Mouse (Mus musculus) T-helper 1 cell (primary cell): Measurements from ENCODE around the gene Kif1b.

Source experiments
- in situ Hi-C: fragments of 300-600 bp; cut with MboI, MseI; formaldehyde crosslinking; loops from one replicate; pipeline ENCODE4 v1.15.1; 2025; ENCODE audit warnings: high pct_unique_total_duplicates

The Kif1b gene

GRCm38 (mm10) chr4:149314275-149314837 is 6.9 kb upstream of the Kif1b start:
- in situ Hi-C loops, result no loop called here

DNA sequence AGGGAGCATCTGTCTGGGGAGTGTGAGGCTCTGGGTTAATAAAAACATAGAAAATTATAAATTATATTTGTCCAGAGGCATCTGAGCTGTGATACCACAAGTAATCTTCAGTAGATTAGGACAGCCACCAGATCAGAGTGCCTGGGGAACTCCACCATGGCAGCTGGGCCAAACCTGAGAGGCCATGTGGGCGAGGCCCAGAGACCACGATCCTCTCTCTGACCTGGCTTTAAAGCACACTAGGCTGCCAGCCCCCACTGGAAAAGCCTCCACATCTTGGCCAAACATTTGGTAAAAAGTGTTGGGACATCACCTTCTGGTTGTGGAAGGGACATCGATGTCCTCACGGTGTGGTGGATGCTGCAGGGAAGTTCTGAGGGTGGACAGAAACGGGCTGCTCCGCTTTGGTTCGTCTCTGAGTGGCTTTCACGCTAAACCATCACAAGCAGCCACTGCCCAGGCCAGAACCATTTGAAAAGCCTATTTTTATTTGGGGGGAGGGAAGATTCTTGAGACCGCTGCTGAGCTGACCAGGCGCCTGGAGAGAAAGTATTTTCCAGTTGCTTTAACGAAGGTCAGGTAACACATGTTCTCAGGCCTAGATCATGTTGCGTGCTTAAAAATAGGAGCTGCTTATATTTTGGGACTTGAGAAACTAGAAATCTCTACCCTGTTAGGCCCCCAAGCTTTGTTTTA is 6.2 kb upstream of the Kif1b start:
- in situ Hi-C loops, result no loop called here

DNA sequence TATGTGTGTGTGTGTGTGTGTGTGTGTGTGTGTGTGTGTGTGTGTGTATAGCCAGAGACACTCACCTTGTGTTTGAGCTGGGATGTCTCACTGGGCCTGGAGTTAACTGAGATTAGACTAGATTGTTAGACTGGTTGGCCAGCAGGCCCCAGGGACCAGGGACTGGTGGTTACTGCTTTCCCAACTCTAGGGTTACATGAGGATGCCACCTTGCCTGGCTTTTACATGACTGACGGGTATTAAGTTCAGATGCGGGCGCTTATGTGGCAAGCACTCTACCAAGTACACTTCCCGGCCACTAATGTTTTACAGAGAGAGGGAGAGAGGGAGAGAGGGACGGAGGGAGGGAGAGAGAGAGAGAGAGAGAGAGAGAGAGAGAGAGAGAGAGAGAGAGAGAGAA is 4.5 kb upstream of the Kif1b start:
- in situ Hi-C loops, result no loop called here

GRCm38 (mm10) chr4:149308491-149308820 is 963 bp upstream of the Kif1b start:
- in situ Hi-C loops, result no loop called here

- in situ Hi-C loops, result no loop called here
These were observed 539 bp downstream of the Kif1b start for GRCm38 (mm10) chr4:149306712-149307595.

GRCm38 (mm10) chr4:149305761-149306711 is 1.5 kb downstream of the Kif1b start:
- in situ Hi-C loops, result no loop called here

DNA sequence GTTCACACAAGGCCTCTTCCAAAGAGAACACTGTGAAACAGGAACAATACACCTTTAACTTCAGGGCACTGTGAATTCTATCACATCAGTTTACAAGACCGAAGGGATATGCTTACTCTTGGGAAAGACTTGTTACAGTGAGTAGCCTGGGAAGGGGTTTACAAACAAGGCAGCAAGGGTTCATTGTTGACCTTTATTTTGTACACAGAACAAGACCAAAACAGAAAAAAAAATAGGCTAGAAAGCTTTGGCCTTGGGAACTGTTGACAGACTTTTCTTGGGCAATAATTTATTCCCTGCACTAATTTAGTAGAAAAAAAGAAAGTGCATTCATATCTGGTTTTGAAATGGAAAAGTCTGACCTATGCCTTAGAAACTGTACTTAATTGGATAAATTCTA is 3.0 kb downstream of the Kif1b start:
- in situ Hi-C loops, result no loop called here

- in situ Hi-C loops, result no loop called here
These were observed 4.0 kb downstream of the Kif1b start for GRCm38 (mm10) chr4:149303502-149303901.

DNA sequence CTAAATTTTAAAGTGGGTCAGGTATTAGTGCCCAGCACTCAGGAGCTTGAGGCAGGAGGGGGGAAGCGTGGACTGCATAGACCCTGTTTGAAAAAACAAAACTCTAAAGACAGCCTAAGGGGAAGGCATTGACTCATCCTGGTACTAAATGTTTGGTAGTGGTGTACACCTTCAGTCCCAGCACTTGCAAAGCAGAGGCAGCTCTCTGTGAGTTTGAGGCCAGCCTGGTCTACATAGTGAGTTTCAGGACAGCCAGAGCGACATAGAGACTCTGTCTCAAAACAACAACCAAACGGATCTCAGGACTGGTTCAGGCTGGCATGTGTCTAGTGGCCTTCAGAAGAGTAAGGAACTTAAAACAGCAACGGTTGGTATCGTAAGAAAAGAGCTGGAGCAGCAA is 4.7 kb downstream of the Kif1b start:
- in situ Hi-C loops, result no loop called here

DNA sequence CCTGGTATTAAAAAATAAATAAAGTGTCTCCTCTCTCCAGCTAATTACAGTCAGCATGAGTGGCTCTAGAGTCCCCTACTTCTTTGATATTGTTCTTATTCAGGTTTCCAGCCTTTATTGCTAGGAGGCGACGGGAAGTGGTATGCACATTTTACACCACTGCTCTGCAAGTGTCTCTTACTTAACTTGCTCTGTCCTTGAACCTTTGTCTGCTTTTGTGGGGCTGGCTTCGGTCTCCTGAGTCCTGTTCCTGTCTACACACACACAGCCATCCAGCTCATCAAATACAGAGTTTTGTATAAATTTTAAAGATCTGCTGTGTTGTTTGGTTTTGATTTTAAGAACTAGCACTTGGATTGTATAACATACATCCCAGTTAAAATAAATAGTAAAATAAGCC is 5.4 kb downstream of the Kif1b start:
- in situ Hi-C loops, result no loop called here

- in situ Hi-C loops, result no loop called here
These were observed 11.0 kb downstream of the Kif1b start for GRCm38 (mm10) chr4:149296501-149296900.

DNA sequence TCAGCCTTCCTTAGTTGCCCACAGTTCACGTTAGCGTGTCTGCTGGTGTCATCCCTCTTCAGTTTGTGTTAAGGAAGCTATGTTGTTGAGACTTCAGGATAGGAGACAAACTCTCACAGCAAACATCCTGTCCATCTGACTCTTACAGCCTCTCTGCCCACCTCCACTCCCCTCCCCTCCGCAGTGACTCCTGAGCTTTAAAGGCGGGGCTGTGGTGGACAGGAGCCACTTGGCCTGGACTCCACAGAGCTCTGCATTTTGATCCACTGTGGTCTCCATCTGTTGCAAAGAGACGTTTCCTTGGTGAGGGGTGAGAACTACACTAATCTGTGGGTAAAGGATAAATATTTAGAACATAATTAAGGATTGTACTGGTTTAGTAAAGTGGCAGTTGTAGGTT is 14.5 kb downstream of the Kif1b start:
- in situ Hi-C loops, result no loop called here

- in situ Hi-C loops, result no loop called here
These were observed 16.4 kb downstream of the Kif1b start for GRCm38 (mm10) chr4:149291061-149291460.

- in situ Hi-C loops, result no loop called here
These were observed 17.2 kb downstream of the Kif1b start for GRCm38 (mm10) chr4:149290157-149290750.

DNA sequence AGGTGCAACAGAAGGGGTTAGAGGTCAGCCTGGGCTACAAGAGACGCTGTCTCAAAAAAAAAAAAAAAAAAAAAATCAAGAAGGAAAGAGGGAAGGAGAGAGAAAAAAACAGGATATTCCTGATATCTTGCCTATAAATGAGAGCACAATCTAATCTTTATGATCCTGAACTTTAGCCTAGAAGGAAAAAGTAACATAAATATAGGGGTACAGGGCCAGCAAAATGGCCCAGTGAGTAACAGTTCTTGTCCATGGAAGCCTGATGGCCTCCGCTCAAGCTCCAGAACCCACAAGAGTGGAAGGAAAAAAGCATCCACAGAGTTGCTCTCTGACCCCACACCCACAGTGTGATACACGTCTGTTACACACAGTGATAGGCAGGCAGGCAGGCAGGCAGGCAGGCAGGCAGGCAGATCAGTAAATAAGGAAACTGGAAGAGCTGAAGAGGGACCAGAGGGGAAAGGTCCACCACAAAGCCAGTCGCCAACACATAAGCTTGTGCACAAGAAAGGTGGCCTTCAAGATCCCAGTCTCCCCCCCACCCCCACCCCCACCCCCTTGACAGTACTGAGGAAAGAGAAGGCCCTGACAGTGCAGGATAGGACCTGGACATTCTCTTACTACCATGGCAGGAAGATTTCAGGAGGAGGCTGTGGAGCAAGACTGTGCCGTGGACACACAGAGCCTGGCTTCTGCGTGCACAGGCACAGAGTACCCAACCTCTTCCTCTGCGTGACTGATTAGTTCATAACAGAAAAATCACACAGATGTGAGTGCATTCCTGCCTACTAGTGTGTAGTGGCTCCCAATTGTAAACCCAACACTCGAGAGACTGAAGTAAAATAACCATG is 21.0 kb downstream of the Kif1b start:
- in situ Hi-C loops, result no loop called here

- in situ Hi-C loops, result no loop called here
These were observed 21.8 kb downstream of the Kif1b start for GRCm38 (mm10) chr4:149285691-149286090.

GRCm38 (mm10) chr4:149283018-149283417 is 24.5 kb downstream of the Kif1b start:
- in situ Hi-C loops, result no loop called here

DNA sequence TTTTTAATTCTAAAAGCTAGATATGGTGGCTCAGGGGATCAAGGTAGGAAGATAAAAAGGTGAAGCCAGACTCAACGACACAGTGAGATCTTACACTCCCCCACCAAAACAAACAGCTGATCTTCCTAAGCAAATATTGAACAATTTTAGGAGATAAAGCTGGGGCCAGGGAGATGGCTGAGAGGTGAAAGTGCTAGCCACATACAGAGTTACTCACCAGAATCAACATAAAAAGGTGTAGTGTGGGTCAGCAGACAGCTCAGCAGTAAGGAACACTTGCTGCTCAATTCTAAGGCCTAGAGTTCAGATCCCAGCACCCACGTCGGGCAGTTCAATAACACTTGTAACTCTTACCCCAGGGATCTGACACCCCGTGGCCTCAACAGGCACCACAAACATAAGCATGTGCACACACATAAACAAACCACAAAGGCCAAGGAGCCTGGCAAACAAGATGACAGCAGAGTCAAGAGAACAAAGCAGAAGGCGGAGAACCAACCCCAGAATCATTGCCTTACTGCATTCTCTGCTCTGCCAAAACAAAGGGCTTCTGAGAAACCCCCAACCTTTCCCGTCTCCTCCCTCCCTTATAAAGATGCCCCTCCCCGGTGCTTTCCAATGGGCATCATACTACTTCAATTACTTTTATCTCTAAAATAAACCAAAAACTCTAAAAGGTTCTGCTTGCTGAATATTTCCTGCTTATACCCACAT is 25.3 kb downstream of the Kif1b start:
- in situ Hi-C loops, result no loop called here

GRCm38 (mm10) chr4:149277571-149277970 is 29.9 kb downstream of the Kif1b start:
- in situ Hi-C loops, result no loop called here

DNA sequence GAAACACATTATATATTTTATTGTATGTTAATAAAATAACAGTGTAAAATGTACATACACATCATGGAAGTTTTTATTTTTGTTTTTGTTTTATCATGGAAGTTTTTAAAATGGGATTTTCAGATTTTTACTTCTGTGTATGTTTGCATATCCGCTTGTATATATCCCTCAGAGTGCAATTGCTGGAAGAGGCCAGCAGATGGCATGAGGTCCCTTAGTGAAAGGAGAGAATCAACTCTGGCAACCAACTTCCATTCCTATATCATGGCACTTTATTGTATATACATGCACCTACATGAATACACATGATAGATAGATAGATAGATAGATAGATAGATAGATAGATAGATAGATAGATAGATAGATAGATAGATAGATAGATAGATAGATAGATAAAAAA is 34.4 kb downstream of the Kif1b start:
- in situ Hi-C loops, result no loop called here
